Mouse (Mus musculus) embryonic facial prominence, embryonic 15.5 days (tissue): ENCODE measurements around the gene Il18rap. TPM values are rescaled to one million over a fixed set of nuclear protein-coding genes. Genes with fewer than 3 reads are reported as not detected.
"Not testable (repeated sequence)": the region's sequence is repeated elsewhere in the genome, so short reads cannot be mapped to it uniquely, and the experiment has no call there.

Source experiments
- ATAC-seq: fragments of 200-750 bp; cut with Nextera tagmentation; 2 replicates; pipeline ENCODE4 v1.8.0; 2017; ENCODE audit warnings: low read depth, moderate TSS enrichment; ENCODE audit not compliant: insufficient number of reproducible peaks, low FRiP score, low TSS enrichment
- H3K27ac ChIP-seq: fragments of 300-500 bp; sonication (generic); replicated peaks from 2 replicates; pipeline ENCODE4 v1.5.1; 2015; ENCODE audit warnings: mild to moderate bottlenecking, inconsistent platforms
- H3K27me3 ChIP-seq: fragments of 300-500 bp; sonication (generic); 2 replicates; pipeline ENCODE4 v1.6.1; 2015; ENCODE audit warnings: inconsistent platforms
- H3K36me3 ChIP-seq: fragments of 300-500 bp; sonication (generic); 2 replicates; pipeline ENCODE4 v1.6.1; 2015; ENCODE audit warnings: mild to moderate bottlenecking, inconsistent platforms
- H3K4me1 ChIP-seq: fragments of 300-500 bp; sonication (generic); 2 replicates; pipeline ENCODE4 v1.6.1; 2015; ENCODE audit warnings: inconsistent platforms
- H3K4me2 ChIP-seq: fragments of 300-500 bp; sonication (generic); replicated peaks from 2 replicates; pipeline ENCODE4 v1.6.1; 2015; ENCODE audit warnings: mild to moderate bottlenecking, inconsistent platforms
- H3K4me3 ChIP-seq: fragments of 300-500 bp; sonication (generic); replicated peaks from 2 replicates; pipeline ENCODE4 v1.5.1; 2015; ENCODE audit warnings: mild to moderate bottlenecking, inconsistent platforms
- H3K9ac ChIP-seq: fragments of 300-500 bp; sonication (generic); 2 replicates; pipeline ENCODE4 v1.6.1; 2015; ENCODE audit warnings: inconsistent platforms
- H3K9me3 ChIP-seq: fragments of 300-500 bp; sonication (generic); replicated peaks from 2 replicates; pipeline ENCODE4 v1.6.1; 2016; ENCODE audit warnings: inconsistent platforms
- WGBS: fragments of 180-500 bp; shearing (Covaris S2); methylation state at CpG from one replicate; pipeline ENCODE4 v1.1.7; 2015; 5-methylcytosine and 5-hydroxymethylcytosine counted together
- polyA plus RNA-seq: library from polyadenylated mRNA; unstranded; fragments of >200 nt; fragmentation: Nextera tagmentation; extraction: Ambion mirVana; gene quantifications from 2 replicates; pipeline ENCODE4 v1.2.1, GENCODE M21; 2015

Gene Il18rap
- polyA plus RNA-seq, 1 experiment from 2014 or later, result 0.39 TPM

DNA sequence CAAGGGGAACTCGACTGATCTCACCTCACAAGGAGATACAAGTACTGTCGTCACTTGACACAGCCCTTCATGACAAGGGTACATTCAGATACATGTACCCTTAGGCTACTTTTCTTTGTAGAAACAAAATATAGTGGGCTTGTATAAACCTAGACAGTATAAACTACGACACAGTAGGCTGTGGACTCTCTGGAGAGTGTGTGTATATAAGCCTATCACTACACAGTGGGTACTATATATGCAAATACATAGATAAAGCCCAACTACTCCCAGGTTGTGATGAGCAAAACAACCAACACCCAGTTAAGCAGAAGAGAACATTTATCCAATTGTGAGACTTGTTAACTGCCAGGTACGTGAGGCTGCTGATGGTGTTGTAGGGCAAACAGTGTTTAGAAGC, 31.5 kb downstream of the Il18rap start:
- Histone ChIP-seq H3K4me3 (no peak overlapping the region), H3K36me3 (no peaks in the 10 kb centered on the region)
- WGBS, result 71% methylated on average over 4 of the region's 4 CpGs

DNA sequence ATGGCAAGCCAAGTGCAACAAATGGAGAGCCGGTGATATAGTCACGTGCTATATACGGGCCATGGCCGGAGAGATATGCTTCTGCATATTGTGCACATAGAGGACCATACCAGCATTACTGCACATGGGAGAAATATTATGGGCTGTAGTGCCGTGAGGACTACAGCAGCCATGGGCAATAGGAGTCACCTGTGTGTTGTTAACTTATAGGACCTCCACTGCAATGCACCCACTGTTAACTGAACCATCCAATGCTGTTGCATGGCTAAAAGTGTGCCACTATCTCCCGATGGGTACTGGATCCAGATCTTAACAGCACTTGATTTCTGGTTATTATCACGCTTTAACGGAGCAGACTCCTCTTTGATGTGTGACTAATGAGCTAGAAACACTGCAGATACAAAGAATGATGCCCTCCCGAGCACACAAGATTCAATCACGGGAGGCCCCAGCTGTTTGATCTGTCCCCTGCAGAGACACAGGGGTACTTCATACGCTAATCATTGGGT, 32.0 kb downstream of the Il18rap start:
- H3K27me3 ChIP-seq, result no peaks in the 10 kb centered on the region

More for the DNA sequence above, 31.5 kb downstream of the Il18rap start:
- Histone ChIP-seq H3K4me1 (no peaks in the 10 kb centered on the region), H3K4me2 (no peak overlapping the region), H3K9ac (no peak overlapping the region), H3K27me3 (no peaks in the 10 kb centered on the region), H3K9me3 (no peaks in the 10 kb centered on the region), H3K27ac (no peak overlapping the region)
- no peak for ATAC-seq

DNA sequence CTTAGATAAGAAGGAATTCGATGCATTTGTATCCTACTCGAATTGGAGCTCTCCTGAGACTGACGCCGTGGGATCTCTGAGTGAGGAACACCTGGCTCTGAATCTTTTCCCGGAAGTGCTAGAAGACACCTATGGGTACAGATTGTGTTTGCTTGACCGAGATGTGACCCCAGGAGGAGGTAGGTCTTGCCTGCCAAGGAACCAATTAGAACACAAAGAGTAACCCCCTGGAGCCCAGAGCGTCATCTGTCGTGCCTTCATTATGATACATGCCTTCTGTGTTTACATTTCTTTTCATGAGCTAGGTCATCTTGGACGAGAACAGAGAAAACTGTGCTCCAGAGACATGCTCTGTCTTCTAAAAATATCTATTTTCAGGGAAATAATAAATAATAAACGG, 32.6 kb downstream of the Il18rap start:
- no peak for ATAC-seq

More for the DNA sequence above, 32.0 kb downstream of the Il18rap start:
- Histone ChIP-seq H3K4me3 (no peak overlapping the region), H3K9me3 (no peaks in the 10 kb centered on the region), H3K36me3 (no peaks in the 10 kb centered on the region), H3K27ac (no peak overlapping the region), H3K4me2 (no peak overlapping the region), H3K9ac (no peak overlapping the region), H3K4me1 (no peaks in the 10 kb centered on the region)
- 73% methylated on average over 11 of the region's 11 CpGs for WGBS
- ATAC-seq, result no peak

DNA sequence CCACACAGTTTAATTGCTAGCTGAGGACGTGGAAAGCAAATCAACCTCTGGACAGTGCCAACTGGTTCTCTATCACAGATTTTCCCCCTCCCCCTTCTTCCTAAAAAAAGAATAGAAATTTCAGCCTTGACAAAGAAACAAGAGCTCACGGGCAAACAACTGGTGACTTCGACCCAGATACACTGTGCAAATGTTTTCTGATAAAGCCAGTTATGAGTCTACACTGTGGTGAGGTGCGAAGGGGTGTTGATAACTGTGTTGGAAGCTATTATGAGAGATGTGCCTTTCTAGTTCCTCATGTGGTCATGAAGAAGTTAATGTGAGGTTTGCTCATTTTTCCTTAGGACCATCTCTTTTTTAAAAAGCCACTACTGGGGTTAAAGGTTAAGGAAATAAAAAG, 54.2 kb downstream of the Il18rap start:
- Histone ChIP-seq H3K9me3 (no peaks in the 10 kb centered on the region), H3K4me3 (no peak overlapping the region), H3K9ac (no peak overlapping the region), H3K4me1 (no peaks in the 10 kb centered on the region), H3K36me3 (no peaks in the 10 kb centered on the region), H3K27ac (no peak overlapping the region), H3K4me2 (no peak overlapping the region), H3K27me3 (no peaks in the 10 kb centered on the region)
- 75% methylated on average over 4 of the region's 4 CpGs for WGBS
- no peak for ATAC-seq

More for the DNA sequence above, 32.6 kb downstream of the Il18rap start:
- H3K27me3 ChIP-seq, result no peaks in the 10 kb centered on the region
- H3K4me3 ChIP-seq, result no peak overlapping the region
- no peaks in the 10 kb centered on the region for H3K4me1 ChIP-seq
- H3K36me3 ChIP-seq, result no peaks in the 10 kb centered on the region
- no peak overlapping the region for H3K9ac ChIP-seq
- no peak overlapping the region for H3K4me2 ChIP-seq
- no peaks in the 10 kb centered on the region for H3K9me3 ChIP-seq
- no peak overlapping the region for H3K27ac ChIP-seq
- 56% methylated on average over 10 of the region's 10 CpGs for WGBS

DNA sequence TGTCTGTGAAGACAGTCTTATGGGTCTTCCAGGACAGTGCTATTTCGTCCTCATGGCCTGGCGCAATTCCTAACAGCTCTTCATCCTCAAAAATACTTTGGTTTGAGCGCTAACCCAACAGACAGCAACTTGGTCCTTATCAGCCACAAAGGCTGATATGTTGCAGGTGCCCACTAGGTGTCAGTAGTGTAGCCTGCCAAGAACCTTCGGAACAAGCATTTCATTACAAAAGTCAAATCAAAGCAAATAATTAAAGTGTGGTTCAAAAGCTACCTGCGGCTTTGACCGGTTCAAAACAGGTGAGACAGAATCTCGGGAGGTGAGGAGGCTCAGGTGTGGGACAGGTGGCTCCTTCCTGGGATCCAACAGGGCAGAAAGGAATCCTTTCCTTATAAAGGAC, 64.6 kb downstream of the Il18rap start, which contains the start of gene Slc9a4:
Gene Slc9a4 (plus strand): TSS at position 298 of the 400 bp plus-strand sequence.
- no peak within 1 kb of the TSS for H3K4me2 ChIP-seq
- no peak within 1 kb of the TSS for H3K4me3 ChIP-seq
- H3K9ac ChIP-seq, result no peak within 1 kb of the TSS
- no peak within 1 kb of the TSS for H3K27ac ChIP-seq
- no peak for ATAC-seq
- no peaks in the 10 kb centered on the region for H3K4me1 ChIP-seq
- no peaks in the 10 kb centered on the region for H3K36me3 ChIP-seq
- H3K9me3 ChIP-seq, result no peaks in the 10 kb centered on the region
- WGBS, result 8% methylated on average over 7 of the region's 7 CpGs
- peaks cover 5% of the 10 kb centered on the region; the same call in 1 of the 2 replicates for H3K27me3 ChIP-seq

DNA sequence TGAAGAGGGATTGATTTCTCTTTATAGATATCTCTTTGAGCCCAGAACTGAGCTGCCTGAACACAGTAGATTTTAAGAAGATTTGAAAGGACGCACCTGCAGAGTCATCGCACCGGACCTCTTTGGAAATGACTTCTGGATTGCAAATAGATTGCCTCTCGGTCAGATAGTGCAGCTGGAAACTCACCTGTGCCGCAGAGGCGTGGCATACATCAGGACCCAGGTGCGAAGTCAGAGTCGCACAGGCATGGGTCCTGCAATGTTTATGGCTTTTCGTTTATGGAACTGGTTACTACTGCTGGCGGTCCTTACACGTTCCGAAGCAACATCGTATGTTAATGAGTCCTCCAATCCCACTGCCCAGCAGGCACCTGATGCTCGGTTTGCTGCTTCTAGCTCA, 65.1 kb downstream of the Il18rap start:
- Histone ChIP-seq H3K36me3 (no peaks in the 10 kb centered on the region), H3K4me3 (no peak overlapping the region), H3K27ac (no peak overlapping the region), H3K4me2 (no peak overlapping the region), H3K27me3 (peaks cover 5% of the 10 kb centered on the region; the same call in 1 of the 2 replicates), H3K9me3 (no peaks in the 10 kb centered on the region), H3K9ac (no peak overlapping the region), H3K4me1 (no peaks in the 10 kb centered on the region)
- 64% methylated on average over 14 of the region's 14 CpGs for WGBS
- no peak for ATAC-seq

DNA sequence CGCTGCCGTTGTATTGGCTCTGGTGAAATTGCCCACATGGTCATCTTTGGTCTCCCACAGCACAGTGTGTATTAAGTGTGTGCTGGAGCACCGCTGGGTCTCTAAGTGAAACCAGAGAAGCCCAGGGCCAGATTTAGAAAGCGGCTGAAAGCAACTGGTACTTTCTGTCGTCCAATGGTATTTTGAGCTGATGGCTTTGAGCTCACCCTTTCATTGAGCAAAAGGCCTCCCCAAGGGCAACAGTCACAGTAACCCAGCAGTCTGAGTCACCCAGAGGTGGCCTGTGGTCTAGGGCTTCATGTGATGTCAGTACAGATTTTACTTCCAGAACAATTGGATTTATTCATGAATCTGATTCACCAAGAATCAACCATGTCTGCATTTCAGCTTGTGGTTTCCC, 71.6 kb downstream of the Il18rap start:
- H3K27me3 ChIP-seq, result no peaks in the 10 kb centered on the region
- ATAC-seq, result no peak
- H3K4me1 ChIP-seq, result peaks cover 8% of the 10 kb centered on the region; the same call in 1 of the 2 replicates
- H3K27ac ChIP-seq, result no peak overlapping the region
- no peak overlapping the region for H3K9ac ChIP-seq
- H3K36me3 ChIP-seq, result no peaks in the 10 kb centered on the region
- H3K4me3 ChIP-seq, result no peak overlapping the region
- WGBS, result 38% methylated on average over 5 of the region's 5 CpGs
- H3K9me3 ChIP-seq, result no peaks in the 10 kb centered on the region
- no peak overlapping the region for H3K4me2 ChIP-seq

DNA sequence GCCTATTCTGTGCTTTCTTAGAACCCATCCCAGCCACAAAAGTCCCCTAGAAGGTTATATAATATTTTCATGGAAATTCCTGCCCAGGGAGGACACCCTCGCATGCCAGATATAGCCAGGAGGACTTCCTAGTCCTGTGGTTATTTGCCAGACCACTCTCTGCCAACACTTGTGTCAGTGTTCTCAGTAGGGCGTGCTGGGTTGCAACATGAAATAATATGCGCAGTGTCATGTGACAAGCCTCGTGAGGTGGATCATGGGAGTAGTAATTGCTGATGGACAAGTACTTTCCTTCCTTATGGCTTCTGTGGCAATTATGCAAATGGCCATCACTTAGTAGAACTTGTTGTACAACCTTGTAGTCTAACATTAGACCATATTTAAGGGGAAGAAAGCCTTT, 75.8 kb downstream of the Il18rap start:
- 71% methylated on average over 4 of the region's 4 CpGs for WGBS
- H3K4me2 ChIP-seq, result no peak overlapping the region
- H3K4me1 ChIP-seq, result peaks cover 4% of the 10 kb centered on the region; the same call in 1 of the 2 replicates
- peak; percentile 15; the same call in 1 of the 2 replicates for ATAC-seq
- no peaks in the 10 kb centered on the region for H3K9me3 ChIP-seq
- H3K4me3 ChIP-seq, result no peak overlapping the region
- no peaks in the 10 kb centered on the region for H3K27me3 ChIP-seq
- H3K36me3 ChIP-seq, result no peaks in the 10 kb centered on the region
- no peak overlapping the region for H3K9ac ChIP-seq
- H3K27ac ChIP-seq, result no peak overlapping the region

DNA sequence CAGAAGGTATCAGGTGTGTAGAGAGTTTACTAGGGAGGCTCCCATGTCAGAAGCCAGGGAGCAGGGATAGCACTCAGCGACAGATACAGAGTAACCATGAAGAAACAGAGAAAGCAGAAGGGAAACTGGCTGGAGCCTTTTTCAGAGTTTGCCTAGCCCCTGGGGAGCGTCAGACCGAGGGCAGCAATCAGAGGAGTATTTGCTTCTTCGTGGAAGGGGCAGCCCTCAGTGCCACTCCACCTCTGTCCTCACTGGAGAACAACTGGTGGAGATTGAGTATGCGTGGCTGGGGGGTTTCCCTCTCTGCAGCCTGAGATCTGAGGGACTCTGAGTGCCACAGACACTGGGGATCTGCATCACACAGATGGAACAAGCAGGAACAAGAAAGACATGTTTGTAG, 82.7 kb downstream of the Il18rap start:
- Histone ChIP-seq H3K36me3 (no peaks in the 10 kb centered on the region), H3K27ac (no peak overlapping the region), H3K9me3 (no peaks in the 10 kb centered on the region), H3K4me3 (no peak overlapping the region), H3K9ac (no peak overlapping the region), H3K4me1 (peaks cover 9% of the 10 kb centered on the region; the same call in 1 of the 2 replicates), H3K27me3 (no peaks in the 10 kb centered on the region), H3K4me2 (no peak overlapping the region)
- 63% methylated on average over 5 of the region's 5 CpGs for WGBS
- ATAC-seq, result no peak

DNA sequence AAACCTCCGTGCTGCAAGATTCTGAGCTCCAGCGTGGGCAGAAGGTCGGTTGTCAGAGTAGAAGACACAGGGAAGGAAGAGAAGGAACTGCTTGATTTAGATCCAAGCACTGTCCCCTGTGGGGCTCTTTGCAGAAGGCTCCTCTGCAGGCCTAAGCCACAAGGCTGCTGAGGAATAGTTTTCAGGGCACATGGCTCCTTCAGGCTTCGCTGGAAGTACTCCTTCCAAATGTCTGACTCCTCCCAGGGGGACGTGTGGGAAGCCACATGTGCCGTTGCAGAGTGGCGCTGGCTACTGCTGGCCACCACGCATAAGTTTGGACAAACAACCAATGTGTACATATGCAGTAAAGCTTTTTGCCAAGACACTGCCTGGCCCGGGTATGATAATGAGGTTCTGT, 84.5 kb downstream of the Il18rap start:
- not testable (repeated sequence) for ATAC-seq, H3K4me3 ChIP-seq
- WGBS, result 76% methylated on average over 9 of the region's 9 CpGs

DNA sequence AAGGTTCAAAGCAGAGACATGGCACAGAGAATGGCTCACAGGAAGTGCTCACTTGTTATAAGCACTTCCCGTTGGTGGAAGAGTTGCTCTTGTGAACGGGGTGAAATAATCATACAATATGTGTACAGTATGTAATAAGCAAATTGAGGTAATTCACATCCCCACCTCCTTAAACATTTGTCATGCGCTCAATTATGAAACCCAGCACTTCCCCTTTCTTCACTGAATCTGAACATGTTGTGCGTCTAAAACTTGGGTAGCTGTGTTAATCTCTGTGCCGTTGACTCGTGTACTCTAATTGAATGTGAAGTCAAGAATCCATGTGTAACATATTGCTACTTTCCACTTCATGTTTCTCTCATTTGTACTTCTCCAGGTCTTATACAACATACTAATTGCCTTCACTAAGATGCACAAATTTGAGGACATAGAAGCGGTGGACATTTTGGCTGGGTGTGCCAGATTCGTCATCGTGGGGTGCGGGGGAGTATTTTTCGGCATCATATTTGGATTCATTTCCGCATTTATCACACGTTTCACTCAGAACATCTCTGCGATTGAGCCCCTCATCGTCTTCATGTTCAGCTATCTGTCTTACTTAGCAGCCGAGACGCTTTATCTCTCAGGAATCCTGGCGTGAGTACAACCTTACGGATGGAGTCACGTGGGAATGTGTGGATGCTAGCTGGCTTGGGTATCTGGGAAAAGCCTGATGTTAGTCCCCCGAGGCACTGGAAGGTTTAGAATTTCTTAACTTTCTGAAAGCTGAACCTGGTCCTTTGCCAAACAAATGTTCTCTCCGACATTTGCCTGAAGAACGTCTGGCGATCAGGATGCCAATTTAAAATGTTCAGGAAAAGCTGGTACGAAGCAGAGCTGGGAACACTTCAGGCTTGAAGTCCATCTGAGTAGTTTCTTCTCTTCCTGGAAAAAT, 85.5 kb downstream of the Il18rap start:
- peak overlapping the region; percentile 21; the same call in 1 of the 2 replicates for H3K4me2 ChIP-seq
- no peaks in the 10 kb centered on the region for H3K27me3 ChIP-seq
- no peak; the same call in 1 of the 2 replicates for ATAC-seq
- 0 out of 2 replicates have a peak overlapping the region, but pooled peaks have one; percentile 11 for H3K27ac ChIP-seq
- H3K4me3 ChIP-seq, result no peak overlapping the region
- H3K36me3 ChIP-seq, result no peaks in the 10 kb centered on the region
- peaks cover 9% of the 10 kb centered on the region; the same call in 1 of the 2 replicates for H3K4me1 ChIP-seq
- no peak overlapping the region for H3K9ac ChIP-seq
- WGBS, result 48% methylated on average over 25 of the region's 25 CpGs
- no peaks in the 10 kb centered on the region for H3K9me3 ChIP-seq

More for the DNA sequence above, 84.5 kb downstream of the Il18rap start:
- not testable (repeated sequence) for H3K9ac ChIP-seq, H3K9me3 ChIP-seq, H3K4me1 ChIP-seq, H3K27me3 ChIP-seq, H3K27ac ChIP-seq, H3K36me3 ChIP-seq, H3K4me2 ChIP-seq
